Mouse (Mus musculus): ENCODE results near the gene Sgip1.

- TF ChIP-seq POLR2AphosphoS2 (IDR thresholded peaks at IDR 0.05; ENCODE audit: insufficient read length, low read depth) (no peak), E2F4 (IDR thresholded peaks at IDR 0.05; ENCODE audit: insufficient read depth) (no peak), MAX (IDR thresholded peaks at IDR 0.05; ENCODE audit: low read depth) (no peak)
Measured at GRCm38 (mm10) chr4:102871274-102871673, 130.2 kb downstream of the Sgip1 start.

Measured in myocyte (in vitro differentiated cells).